Mouse (Mus musculus) heart, postnatal 25 days (tissue): Measurements from ENCODE around the gene Nrip2. TPM values are rescaled to one million over a fixed set of nuclear protein-coding genes. Genes with fewer than 3 reads are reported as not detected.

Source experiments
- DNase-seq: peaks from one replicate; pipeline ENCODE4 v3.0.0; 2022; ENCODE audit warnings: low spot score
- intact Hi-C: fragments of 180-260 bp; cut with DNase I; formaldehyde crosslinking; loops from one replicate; pipeline ENCODE4 v1.15.1; 2025
- total RNA-seq, 2 experiments: library from RNA; stranded (reverse); gene quantifications; 2 replicates each; pipeline ENCODE4 v1.2.3; 2021

Nrip2 gene
- total RNA-seq, 2 experiments from 2014 or later = 1.1 to 2.4 TPM

GRCm38 (mm10) chr6:128389185-128389584, 9.9 kb upstream of the Nrip2 start:
- intact Hi-C loops = no loop called here
- no peak for DNase-seq

DNA sequence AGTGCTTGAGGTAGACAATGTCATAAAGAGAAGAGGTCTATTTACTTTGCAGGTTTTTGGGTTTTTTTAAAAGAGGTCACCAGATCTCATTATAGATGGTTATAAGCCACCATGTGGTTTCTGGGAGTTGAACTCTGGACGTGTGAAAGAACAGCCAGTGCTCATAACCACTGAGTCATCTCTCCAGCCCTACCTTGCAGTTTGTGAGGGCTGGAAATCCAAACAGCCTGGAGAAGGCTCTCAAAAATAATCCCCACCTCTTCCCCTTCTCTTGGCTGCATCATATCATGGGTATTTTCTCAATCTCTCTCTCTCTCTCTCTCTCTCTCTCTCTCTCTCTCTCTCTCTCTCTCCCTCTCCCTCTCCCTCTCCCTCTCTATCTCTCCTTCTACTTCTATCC, 8.4 kb upstream of the Nrip2 start:
- no peak for DNase-seq
- intact Hi-C loops = no loop called here

DNA sequence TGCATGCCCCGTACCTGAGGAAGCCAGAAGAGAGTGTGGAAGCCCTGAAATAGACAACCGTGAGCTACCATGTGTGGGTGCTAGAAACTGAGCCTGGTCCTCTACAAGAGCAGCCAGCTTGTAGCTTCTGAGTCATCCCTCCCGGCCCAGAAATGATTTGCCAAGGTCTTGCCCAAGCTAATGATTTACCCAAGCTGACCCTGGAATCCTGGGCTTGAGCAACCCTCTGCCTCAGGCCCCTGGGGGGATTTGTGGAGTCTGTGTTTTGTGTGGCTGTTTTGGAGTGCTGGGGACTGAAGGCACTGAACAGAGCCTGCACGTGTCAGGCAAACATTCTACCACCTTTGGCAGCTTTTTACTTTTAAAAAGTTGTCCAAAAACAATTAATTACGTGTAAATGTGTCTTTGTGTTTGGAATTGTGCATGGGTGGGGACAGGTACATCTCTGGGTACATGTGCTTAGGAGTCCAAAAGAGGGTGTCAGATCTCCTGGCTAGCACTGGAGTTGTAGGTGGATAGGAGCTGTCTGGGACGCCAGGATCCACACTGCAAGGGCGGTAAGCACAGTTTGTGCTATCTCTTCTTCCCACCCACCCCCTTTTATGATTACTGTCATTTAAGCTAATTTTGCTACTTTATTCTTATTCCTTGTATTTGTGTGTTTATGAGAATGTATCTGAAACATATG, 1.4 kb upstream of the Nrip2 start:
- intact Hi-C loops = no loop called here
- no peak for DNase-seq

DNA sequence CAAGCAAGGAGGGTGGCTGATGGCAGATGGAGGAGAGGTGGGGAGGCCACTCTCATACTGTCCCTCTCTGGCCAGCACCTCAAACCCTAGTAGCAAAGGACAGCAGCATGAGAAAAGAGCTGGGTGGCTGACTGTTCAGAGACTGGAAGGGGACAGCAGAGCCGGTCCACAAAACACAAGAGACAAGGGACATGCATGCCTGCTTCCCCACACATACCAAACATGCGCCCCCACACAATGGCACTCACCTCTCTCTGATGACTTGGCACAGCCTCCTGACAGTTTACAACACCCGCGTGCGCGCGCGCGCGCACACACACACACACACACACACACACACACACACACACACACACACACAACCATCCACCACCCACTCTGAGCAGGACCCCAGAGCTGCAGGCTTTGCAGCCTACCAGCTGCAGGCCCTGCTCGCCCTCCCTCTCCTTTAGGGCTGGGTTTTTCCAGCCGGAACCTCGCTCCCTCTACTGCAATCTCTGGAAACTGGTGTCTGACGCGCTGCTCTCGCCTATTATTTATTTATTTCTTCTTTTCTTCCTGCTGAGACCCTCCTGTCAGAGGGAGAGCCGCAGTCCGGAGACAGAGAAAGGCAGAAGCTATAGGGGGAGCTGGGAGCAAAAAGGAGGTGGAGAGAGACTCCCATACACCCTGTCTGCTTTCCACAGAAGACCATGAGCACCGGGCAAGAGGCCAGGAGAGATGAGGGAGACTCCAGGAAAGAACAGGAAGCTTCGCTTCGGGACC, 507 bp downstream of the Nrip2 start:
- intact Hi-C loops = no loop called here
- no peak for DNase-seq

DNA sequence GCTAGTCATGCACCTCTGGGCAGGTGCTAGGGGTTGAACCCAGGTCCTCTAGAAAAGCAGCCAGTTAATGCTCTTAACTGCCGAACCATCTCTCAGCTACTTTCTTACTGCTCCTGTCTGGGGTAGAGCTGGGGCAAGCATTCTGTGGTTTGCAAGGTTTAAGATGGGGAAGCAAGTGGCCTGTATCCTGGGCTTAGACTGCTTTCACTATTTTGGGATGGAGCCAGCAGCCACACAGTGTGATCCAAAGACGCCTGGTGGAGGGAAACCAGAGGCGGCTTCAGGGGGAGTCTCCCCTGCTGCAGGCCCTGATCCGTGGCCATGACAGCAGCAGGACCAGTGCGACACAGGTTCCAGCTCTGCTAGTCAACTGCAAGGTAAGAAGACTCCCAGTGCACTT, 5.6 kb downstream of the Nrip2 start:
- no peak for DNase-seq
- intact Hi-C loops = no loop called here

- intact Hi-C loops = no loop called here
- no peak for DNase-seq
These were observed 9.5 kb downstream of the Nrip2 start for GRCm38 (mm10) chr6:128408544-128409125.

- intact Hi-C loops = loop anchor here (2.0 to 5.0 kb wide), 3 partner anchors 30 to 176 kb away; partner anchors contain the start of genes Foxm1 and Rhno1
- DNase-seq = no peak
These were observed 11.2 kb downstream of the Nrip2 start for GRCm38 (mm10) chr6:128410305-128410704.

GRCm38 (mm10) chr6:128411115-128411514, 12.0 kb downstream of the Nrip2 start:
- intact Hi-C loops = loop anchor here (1.0 to 5.0 kb wide), 4 partner anchors 30 to 176 kb away; partner anchors contain the start of genes Foxm1 and Rhno1
- no peak for DNase-seq

DNA sequence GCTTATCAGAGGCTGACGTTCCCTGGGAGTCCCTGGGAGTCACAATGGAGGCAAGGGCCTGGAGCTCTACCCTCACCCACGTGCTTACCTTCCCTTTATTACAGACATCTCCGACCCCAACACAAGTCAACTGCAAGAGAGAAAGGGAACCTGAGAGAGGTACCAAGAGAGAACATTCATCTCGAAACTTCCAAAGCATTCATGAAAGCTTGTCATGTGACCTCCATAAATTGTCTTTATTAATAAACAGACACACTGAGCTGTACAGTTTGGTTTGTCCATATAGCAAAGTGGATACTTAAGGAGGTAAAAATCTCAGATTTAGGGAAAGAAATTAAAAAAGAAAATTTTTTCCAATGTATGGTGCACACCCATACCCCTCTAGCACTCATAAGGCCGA, 17.1 kb downstream of the Nrip2 start:
- no peak for DNase-seq
- intact Hi-C loops = no loop called here

DNA sequence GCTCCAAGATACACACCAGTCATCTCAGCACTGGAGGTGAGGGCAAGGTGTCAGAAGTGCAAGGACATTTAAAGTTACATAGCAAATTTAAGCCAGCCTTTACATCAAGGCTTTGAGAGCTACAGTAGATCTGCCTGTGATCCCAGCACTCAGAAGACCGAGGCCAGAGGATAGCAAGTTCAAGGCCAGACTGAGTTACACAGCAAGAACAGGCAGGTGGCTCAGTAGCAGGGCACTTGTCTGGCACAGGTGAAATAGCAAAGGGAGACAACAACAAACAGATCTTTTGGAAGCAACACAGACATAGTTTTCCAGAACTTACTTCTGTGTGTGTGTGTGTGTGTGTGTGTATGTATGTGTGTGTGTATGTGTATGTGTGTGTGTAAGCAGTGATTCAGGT, 19.0 kb downstream of the Nrip2 start:
- intact Hi-C loops = no loop called here
- DNase-seq = no peak

DNA sequence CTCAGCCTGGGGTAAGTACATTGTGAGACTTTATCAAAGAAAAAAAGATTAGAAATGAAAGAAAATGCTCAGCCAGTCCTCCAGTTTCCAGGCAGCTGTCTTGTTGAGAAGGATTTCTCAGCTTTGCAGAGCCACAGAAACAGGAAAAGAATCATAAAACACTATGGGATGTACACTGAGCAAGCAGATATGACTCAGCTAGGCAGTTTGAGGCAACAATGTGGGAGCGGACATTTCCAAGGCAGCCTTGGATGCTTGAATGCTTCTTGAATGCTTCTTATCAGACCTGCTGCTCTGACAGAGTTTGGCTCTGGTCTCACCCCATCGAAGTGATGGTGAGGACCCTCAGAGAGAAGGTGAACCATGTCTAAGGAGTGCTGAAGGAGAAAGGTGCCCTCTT, 21.9 kb downstream of the Nrip2 start:
- intact Hi-C loops = no loop called here
- no peak for DNase-seq

DNA sequence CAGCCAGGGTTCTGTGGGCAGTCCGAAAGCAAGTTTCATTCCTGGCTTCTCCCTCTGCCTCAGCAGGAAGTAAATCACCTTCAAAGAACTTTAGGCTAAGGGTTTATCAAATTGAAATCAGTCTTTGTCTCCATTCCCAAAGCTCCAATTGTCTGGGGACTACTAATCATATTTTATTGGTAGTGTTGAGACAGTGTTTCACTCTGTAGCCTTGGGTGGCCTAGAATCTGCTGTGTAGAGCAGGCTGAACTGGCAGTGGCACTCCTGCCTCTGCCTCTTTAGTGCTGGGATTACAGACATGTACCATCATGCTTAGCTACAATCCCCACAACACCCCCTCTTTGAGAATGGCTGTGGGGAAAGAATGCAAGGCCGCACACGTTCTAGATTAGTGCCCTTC, 22.4 kb downstream of the Nrip2 start:
- intact Hi-C loops = no loop called here
- DNase-seq = no peak

GRCm38 (mm10) chr6:128423496-128424268, 24.6 kb downstream of the Nrip2 start:
- intact Hi-C loops = no loop called here
- DNase-seq = no peak

- intact Hi-C loops = no loop called here
- peak; percentile 93 for DNase-seq
These were observed 25.3 kb downstream of the Nrip2 start, which contains the start of gene Itfg2 for GRCm38 (mm10) chr6:128424269-128425019. Gene Itfg2, minus strand, starts transcription at chr6:128424931.

GRCm38 (mm10) chr6:128425046-128425445, 25.9 kb downstream of the Nrip2 start:
- intact Hi-C loops = no loop called here
- no peak for DNase-seq

DNA sequence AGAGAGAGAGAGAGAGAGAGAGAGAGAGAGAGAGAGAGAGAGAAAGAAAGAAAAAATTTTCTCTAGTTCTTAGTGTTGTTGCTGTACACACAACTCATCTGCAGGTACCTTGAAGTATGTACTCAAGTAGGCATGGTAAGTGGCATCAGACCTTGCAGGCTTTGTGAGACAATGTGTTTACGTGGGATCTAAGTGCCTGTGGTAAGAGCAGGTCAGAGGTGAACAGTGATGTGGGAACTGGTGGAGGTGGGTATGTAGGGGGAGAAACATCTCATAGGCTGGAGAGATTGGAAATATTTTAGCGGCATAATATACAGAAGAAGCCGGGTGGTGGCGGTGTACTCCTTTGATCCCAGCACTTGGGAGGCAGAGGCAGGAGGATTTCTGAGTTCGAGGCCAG, 28.5 kb downstream of the Nrip2 start:
- intact Hi-C loops = no loop called here
- no peak for DNase-seq

DNA sequence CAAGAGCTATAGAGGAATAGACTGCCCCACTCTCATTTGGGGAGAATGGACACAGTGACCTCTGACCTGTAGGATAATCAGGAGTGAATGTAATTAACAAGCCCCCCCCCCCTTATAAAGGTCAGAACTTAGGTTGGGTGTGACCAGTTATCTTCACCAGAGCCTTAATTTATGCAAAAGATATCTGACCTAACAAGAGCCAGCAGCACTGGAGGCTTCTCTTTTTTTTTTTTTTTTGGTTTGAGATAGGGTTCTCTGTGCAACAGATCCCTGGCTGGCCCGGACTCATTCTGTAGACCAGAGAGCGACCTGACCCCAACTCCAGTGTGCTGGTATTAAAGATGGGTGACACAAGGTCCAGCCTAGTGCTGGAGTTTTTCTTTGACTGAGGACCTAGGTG, 30.2 kb downstream of the Nrip2 start:
- intact Hi-C loops = no loop called here
- DNase-seq = no peak

- DNase-seq = no peak
- intact Hi-C loops = no loop called here
These were observed 30.7 kb downstream of the Nrip2 start for GRCm38 (mm10) chr6:128429826-128430225.

GRCm38 (mm10) chr6:128432356-128432915, 33.3 kb downstream of the Nrip2 start:
- intact Hi-C loops = no loop called here
- DNase-seq = no peak
